Mouse (Mus musculus) small intestine, adult 2 months (tissue): ENCODE results near the gene Gm4869.

Experiments
- CTCF ChIP-seq: fragments of 200-500 bp; IDR thresholded peaks from 2 replicates; pipeline ENCODE4 v1.5.1; 2012; ENCODE audit warnings: low read depth, mild to moderate bottlenecking, control low read depth, inconsistent platforms, low read length, moderate library complexity, mixed read lengths; ENCODE audit not compliant: insufficient replicate concordance, insufficient read length; ENCODE audit errors: extremely low read depth
- POLR2A ChIP-seq: fragments of 200-500 bp; IDR thresholded peaks from 2 replicates; pipeline ENCODE4 v1.6.1; 2012; ENCODE audit warnings: low read depth, mild to moderate bottlenecking, control low read depth, inconsistent platforms, low read length, moderate library complexity

- TF ChIP-seq POLR2A = no peak
- TF ChIP-seq CTCF = no peak
These were observed 16.0 kb downstream of the Gm4869 start for GRCm38 (mm10) chr5:140461476-140461875.
